Mouse (Mus musculus) forelimb bud, embryonic 11.5 days (tissue): ENCODE data around the gene Scn1b.

ENCODE experiments used
- DNase-seq: peaks from one replicate; pipeline ENCODE4 v3.0.0-alpha.2; 2012; ENCODE audit warnings: low read depth, low spot score

The Scn1b gene

GRCm38 (mm10) chr7:31087262-31087661 lies 39.5 kb downstream of the Scn1b start:
- no peak for DNase-seq

DNA sequence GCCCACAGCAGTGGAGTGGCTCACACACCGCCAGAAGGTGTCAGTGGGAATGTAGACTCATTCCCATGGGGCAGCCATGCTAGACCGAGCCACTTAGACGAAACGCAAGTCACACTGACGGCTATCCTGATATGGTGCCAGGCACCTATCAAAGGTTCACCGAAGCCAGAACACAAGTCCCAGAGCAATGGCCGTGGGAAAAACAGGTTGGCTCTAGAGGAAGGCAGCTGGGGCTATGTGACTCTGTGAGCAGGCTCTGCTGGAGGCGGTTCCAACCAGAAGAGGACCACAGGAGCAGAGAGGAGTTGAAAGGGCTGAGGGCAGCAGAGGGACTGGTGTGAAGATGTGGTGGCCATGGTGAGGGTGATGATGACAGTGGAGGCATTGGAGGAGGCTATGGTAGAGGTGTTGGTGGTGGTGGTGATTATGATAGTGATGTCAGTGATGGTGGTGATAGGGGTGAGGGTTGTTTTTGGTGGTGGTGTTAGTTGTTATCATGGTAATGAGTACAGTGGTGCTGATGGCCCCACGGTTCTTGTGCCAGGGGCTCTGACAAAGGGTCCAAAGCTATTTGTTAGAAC lies 40.5 kb downstream of the Scn1b start:
- no peak for DNase-seq

DNA sequence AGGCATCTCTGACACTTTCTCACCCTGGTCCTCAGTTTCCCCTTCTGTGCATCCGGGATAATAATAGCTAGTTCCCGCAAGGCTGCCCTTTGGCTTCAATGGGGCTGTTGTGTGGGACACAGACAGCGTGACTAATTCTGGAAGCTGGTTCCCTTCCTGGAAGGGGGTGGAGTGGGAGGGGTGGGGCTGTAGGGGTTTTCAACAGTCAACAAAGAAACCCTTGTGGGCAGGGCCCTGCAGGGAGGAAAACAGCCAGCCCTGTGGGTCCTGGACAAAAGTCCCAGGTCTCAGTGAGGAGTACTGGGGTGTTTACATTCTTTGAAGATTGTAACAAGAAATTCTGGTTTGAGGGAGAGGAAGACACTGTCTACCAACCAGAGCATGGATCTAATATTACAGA lies 41.6 kb downstream of the Scn1b start:
- DNase-seq = peak; percentile 13

- DNase-seq = no peak
These were observed 42.7 kb downstream of the Scn1b start for GRCm38 (mm10) chr7:31084140-31084539.

DNA sequence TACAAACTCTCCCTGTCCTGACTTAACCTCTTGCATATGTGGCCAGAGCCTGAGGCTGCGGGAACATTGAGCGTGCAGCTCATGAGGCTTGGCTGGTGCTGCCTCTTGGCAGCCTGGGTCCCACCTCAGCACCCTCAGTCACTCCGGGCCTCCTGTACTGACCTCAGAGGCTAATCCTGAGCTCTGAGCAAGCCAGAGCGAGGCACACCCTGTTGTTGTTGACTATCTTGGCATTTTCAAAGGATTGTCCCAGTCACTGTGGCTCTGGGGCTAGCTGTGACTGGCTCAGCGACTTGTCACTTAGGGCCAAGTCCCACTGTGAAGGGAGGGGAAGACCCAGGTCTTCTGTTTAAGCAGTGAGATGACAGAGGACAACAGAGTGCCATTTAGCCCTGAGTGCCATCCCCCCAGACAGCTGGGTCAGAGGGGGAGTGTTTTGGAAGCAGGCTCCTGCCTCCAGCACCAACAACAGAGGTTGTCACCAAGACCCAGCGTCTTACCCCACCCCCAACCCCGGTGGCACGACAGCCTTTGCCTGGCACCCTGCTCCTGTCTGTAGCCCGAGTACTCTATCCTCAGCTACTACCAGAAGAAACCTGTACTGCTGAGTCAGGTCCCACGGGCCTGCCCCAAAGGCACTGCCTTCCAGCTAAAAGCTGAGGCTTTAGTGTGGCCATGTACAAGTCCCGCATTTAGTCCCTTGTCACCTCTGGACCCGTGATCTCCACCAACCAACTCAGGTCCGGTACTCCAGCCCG lies 43.8 kb downstream of the Scn1b start:
- DNase-seq = no peak

DNA sequence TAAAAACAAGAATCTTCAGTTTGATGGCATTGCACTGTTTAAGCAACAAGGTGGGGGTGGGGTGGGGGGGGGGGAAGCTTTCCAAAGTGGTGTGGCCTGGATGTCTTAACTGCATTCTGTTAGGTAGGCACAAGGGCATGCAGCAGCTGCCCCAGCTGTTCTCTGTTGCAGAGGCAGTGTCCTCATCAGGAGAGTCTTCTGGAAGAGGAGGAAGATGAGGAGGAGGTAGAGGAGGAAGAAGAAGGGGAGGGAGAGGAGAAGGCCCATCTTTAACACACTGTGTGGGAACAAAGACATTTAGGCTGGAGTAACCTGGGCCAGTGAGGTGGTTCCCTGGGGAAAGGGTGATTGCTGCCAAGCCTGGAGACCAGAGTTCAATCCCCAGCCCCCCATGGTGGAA lies 44.7 kb downstream of the Scn1b start:
- DNase-seq = no peak

DNA sequence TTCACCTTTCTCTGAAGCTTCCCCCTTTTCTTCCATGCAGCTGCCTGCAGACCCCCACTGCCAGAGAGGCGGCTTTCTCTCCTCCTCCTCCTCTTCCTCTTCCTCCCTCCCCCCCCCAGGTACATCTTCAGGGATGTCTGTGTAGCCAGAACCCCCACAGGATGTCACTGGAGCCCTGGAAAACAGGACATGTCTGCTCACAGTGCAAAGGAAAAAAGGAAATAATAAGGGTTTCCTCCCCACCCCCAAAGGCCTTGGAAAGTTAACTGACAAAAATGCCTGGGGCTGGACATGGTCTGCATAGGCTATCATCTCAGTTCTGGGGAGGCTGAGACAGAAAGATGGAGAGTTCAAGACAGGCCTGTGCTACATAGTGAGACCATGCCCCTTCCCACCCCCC lies 45.7 kb downstream of the Scn1b start:
- DNase-seq = no peak

GRCm38 (mm10) chr7:31080611-31081010 lies 46.2 kb downstream of the Scn1b start:
- no peak for DNase-seq

GRCm38 (mm10) chr7:31079670-31080069 lies 47.1 kb downstream of the Scn1b start:
- no peak for DNase-seq

DNA sequence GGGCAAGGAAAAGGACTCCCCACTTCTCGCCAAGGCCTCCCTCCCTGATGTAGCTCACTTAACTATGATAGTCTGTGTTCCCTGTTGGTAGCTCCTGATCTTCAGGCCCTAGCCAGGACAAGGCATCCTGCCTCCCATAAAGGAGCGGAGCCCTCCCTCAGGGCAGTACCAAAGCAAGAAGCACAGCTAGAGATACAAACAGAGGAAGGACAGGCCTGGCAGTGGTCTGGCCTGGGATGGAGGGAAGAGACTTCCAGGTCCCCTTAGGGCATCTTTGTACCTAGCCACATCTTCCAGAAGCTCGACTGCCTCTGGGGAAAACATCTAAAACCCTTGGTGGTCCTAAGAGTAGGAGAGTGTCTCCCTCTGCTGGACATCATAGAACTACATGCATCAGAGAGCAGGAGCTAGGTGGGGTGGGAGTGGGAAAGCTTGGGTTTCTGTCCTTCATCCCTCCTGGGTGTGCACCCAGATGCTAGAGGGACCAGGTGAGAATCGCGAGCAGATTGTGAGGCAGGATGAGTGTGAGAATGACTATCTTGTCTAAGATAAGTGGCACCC lies 48.8 kb downstream of the Scn1b start:
- peak; percentile 67 for DNase-seq

GRCm38 (mm10) chr7:31077470-31077869 lies 49.3 kb downstream of the Scn1b start:
- DNase-seq = peak; percentile 40

DNA sequence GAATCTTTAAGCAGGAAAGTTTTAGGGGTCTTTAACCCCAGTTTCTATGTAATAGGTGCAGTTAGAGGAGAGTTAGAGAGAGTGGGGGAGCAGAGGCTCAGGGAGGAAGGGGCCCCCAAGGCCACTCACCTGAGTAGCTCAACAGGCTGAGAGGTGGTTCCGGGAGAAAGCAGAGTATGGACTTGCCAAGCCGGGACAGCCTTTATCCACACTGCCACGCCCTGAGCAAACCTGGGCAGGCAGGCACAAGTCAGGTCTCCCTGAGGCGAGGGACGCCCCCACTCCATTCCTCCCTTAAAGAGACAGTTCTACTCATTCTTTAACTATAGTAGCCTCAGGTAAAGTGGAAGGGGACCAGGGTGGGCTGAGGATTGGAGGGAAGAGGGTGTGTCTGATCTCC lies 50.3 kb downstream of the Scn1b start, which contains the start of gene Fxyd3:
Fxyd3 (minus strand) TSS at position 213 of the 400 bp plus-strand sequence.
- no peak for DNase-seq

- DNase-seq = no peak
These were observed 52.1 kb downstream of the Scn1b start for GRCm38 (mm10) chr7:31074713-31075069.

DNA sequence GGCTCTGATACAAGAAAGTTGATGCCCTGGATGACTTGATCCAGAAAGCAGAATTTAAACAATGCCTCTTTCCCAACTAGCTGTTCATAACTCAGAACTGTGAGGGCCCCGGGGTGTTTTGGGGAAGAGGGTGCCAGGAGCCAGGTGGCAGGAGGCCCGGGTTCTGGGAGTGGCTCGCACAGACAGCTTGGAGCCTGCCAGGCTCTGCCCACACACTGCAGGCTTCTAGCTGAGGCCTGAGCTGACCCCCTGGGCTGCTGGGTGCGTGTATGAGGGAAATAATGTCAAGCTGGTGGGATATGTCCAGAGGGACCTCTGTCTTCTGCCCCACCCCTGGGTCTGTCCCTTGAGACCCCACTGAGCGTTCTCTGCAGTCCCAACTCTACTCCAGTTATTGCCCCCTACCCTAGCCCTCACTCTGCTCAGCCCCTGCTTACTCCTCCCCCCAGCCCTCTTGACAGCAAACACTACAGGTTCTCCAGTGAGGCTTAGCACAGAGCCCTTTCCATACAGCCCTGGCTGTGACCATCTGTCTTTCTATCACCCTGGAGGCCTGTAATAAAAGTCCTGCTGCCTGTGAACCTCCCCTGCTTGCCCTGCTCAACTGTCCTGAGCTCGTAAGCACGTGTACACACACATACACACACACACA lies 52.6 kb downstream of the Scn1b start:
- DNase-seq = no peak

GRCm38 (mm10) chr7:31073546-31073945 lies 53.3 kb downstream of the Scn1b start:
- DNase-seq = no peak

GRCm38 (mm10) chr7:31072326-31072725 lies 54.5 kb downstream of the Scn1b start:
- no peak for DNase-seq

DNA sequence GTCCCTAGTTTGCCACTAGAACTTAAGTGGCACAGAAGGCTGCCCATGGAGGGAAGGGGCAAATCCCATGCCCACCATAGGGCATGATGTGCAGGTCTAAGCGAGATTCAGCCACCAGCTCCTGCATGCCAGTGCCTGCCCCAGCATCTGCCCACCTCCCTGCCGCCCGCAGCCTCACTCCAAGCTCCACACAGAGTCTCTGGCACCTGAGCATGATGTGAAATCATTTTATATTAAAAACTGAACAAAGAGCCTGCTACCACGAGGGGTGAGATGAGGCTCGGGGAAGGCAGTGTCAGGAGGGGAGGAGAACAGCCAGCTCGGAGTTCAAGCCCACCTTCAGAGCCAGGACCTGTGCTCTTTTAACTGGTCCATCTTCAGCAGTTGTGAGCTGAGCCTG lies 56.5 kb downstream of the Scn1b start:
- DNase-seq = no peak

DNA sequence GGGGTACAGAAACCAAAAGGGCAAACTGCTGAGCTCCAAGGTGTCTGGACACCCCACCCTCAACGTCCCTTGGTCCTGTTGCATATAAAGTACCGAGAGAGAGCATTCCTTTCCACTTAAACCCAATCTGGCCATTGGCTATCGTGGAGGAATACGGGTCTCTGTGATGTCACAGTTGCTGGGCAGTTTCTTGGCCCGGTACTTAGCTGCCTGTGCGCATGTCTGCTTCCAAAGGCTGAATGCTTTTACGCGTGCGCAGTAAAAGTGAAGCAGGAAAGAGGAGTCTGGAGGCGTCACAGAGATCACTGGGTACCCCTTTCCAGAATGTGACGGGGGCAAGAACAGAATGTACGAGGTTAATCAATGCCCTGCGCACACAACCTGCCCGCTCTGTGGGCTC lies 57.3 kb downstream of the Scn1b start:
- DNase-seq = no peak

- DNase-seq = no peak
These were observed 59.0 kb downstream of the Scn1b start for GRCm38 (mm10) chr7:31067836-31068235.
